Mouse (Mus musculus): ENCODE results near the gene Ppard. TPM values are rescaled to one million over a fixed set of nuclear protein-coding genes. Genes with fewer than 3 reads are reported as not detected.
"Not testable (repeated sequence)": the region's sequence is repeated elsewhere in the genome, so short reads cannot be mapped to it uniquely, and the experiment has no call there.

Gene Ppard
- polyA plus RNA-seq, 1 experiment from 2014 or later, result 1.1 TPM

DNA sequence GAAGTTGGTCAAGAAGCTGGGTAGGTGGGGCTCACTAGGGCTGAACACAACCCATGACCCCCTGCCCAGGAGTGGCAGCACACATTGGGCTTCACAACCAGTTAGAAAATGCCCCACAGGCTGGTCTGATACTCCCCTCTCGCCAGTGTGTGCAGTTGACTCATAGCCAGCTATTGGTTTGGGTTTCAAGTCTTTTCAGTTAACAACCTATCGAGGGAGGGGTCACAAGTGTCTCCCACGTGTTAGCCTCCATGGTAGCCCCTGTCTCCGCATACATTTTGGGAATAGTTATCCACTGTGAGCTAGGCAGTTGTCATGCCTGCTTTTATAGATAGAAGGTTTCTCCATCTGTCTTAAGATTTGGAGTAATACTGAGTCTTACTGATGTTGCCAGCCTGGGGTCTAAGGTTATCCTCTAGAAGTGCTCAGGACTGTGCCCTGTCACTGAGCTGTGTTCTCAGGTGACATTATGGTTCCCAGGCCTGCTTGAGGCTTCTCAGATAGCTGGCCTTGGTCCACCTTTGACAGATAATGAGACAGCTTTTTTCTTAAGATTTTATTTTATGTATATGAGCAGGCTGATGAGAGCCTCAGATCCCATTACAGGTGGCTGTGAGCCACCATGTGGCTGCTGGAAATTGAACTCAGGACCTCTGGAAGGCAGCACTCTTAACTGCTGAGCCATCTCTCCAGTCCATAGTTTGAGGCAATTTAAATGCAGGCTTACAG, 97.2 kb downstream of the Ppard start:
- WGBS, result 10% methylated on average over 4 of the region's 4 CpGs
- ATAC-seq, result no peak

DNA sequence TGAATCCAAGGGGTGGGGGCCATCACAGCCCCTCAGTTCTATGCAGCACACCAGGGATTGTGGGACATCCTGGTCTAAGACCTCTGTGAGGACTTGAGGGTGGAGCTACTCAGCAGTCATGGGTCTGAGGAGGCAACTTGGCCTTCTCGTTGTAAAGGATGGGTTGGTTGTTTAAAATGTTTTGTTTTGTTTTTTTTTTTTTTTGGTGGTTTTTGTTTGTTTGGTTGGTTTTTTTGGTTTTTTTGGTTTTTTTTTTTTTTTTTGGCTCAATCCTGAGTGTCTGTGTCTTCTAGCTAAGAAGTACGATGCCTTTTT, 97.7 kb downstream of the Ppard start:
- no peak overlapping the region for H3K27ac ChIP-seq (ENCODE audit: low read depth, low read length)

More for the DNA sequence above, 97.2 kb downstream of the Ppard start:
- Histone ChIP-seq H3K9me3 (ENCODE audit: control insufficient read depth, low read length) (no peaks in the 10 kb centered on the region), H3K9ac (ENCODE audit: low read depth, low read length) (peak overlapping the region; percentile 95), H3K4me1 (ENCODE audit: control insufficient read depth, insufficient read depth, low read depth, low read length) (peaks cover 16% of the 10 kb centered on the region), H3K4me2 (ENCODE audit: low read length) (peak overlapping the region; percentile 89), H3K36me3 (ENCODE audit: control insufficient read depth, insufficient read depth, low read length) (peaks cover 9% of the 10 kb centered on the region), H3K27ac (ENCODE audit: low read depth, low read length) (no peak overlapping the region), H3K4me3 (ENCODE audit: low read length) (peak overlapping the region; percentile 68), H3K27me3 (replicated peaks; ENCODE audit: control insufficient read depth, insufficient read depth, low read length) (no peaks in the 10 kb centered on the region)

DNA sequence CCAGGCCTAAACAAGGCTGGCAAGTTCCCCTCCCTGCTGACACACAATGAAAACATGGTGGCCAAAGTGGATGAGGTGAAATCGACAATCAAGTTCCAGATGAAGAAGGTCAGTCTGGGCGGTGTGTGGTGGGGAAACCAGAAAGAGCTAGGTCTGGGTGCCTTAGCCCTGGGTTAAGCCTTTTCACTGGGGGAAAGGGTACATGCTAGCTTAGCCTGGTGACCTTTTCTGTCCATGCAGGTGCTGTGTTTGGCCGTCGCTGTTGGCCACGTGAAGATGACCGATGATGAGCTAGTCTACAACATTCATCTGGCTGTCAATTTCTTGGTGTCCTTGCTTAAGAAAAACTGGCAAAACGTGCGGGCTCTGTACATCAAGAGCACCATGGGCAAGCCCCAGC, 98.1 kb downstream of the Ppard start:
- H3K4me1 ChIP-seq (ENCODE audit: control insufficient read depth, insufficient read depth, low read depth, low read length), result peaks cover 16% of the 10 kb centered on the region
- ATAC-seq; H3K9ac ChIP-seq (ENCODE audit: low read depth, low read length); H3K27ac ChIP-seq (ENCODE audit: low read depth, low read length); H3K27me3 ChIP-seq (replicated peaks; ENCODE audit: control insufficient read depth, insufficient read depth, low read length); H3K9me3 ChIP-seq (ENCODE audit: control insufficient read depth, low read length); H3K4me2 ChIP-seq (ENCODE audit: low read length); H3K36me3 ChIP-seq (ENCODE audit: control insufficient read depth, insufficient read depth, low read length); H3K4me3 ChIP-seq (ENCODE audit: low read length): not testable (repeated sequence)
- WGBS, result 59% methylated on average over 6 of the region's 8 CpGs

More for the DNA sequence above, 97.7 kb downstream of the Ppard start:
- Histone ChIP-seq H3K36me3 (ENCODE audit: control insufficient read depth, insufficient read depth, low read length) (peaks cover 9% of the 10 kb centered on the region), H3K4me3 (ENCODE audit: low read length) (peak overlapping the region; percentile 68), H3K4me2 (ENCODE audit: low read length) (peak overlapping the region; percentile 89), H3K4me1 (ENCODE audit: control insufficient read depth, insufficient read depth, low read depth, low read length) (peaks cover 16% of the 10 kb centered on the region), H3K9ac (ENCODE audit: low read depth, low read length) (peak overlapping the region; percentile 95), H3K27me3 (replicated peaks; ENCODE audit: control insufficient read depth, insufficient read depth, low read length) (no peaks in the 10 kb centered on the region), H3K9me3 (ENCODE audit: control insufficient read depth, low read length) (no peaks in the 10 kb centered on the region)
- WGBS, result 59% methylated on average over 2 of the region's 2 CpGs
- ATAC-seq, result no peak

- Histone ChIP-seq H3K36me3 (ENCODE audit: control insufficient read depth, insufficient read depth, low read length) (peaks cover 9% of the 10 kb centered on the region), H3K4me1 (ENCODE audit: control insufficient read depth, insufficient read depth, low read depth, low read length) (peaks cover 16% of the 10 kb centered on the region), H3K4me3 (ENCODE audit: low read length) (no peak overlapping the region), H3K9ac (ENCODE audit: low read depth, low read length) (no peak overlapping the region), H3K9me3 (ENCODE audit: control insufficient read depth, low read length) (no peaks in the 10 kb centered on the region), H3K4me2 (ENCODE audit: low read length) (no peak overlapping the region), H3K27me3 (replicated peaks; ENCODE audit: control insufficient read depth, insufficient read depth, low read length) (no peaks in the 10 kb centered on the region), H3K27ac (ENCODE audit: low read depth, low read length) (no peak overlapping the region)
- WGBS, result 52% methylated on average over 5 of the region's 7 CpGs
- no peak for ATAC-seq
These were observed 99.0 kb downstream of the Ppard start for GRCm38 (mm10) chr17:28331241-28332112.

DNA sequence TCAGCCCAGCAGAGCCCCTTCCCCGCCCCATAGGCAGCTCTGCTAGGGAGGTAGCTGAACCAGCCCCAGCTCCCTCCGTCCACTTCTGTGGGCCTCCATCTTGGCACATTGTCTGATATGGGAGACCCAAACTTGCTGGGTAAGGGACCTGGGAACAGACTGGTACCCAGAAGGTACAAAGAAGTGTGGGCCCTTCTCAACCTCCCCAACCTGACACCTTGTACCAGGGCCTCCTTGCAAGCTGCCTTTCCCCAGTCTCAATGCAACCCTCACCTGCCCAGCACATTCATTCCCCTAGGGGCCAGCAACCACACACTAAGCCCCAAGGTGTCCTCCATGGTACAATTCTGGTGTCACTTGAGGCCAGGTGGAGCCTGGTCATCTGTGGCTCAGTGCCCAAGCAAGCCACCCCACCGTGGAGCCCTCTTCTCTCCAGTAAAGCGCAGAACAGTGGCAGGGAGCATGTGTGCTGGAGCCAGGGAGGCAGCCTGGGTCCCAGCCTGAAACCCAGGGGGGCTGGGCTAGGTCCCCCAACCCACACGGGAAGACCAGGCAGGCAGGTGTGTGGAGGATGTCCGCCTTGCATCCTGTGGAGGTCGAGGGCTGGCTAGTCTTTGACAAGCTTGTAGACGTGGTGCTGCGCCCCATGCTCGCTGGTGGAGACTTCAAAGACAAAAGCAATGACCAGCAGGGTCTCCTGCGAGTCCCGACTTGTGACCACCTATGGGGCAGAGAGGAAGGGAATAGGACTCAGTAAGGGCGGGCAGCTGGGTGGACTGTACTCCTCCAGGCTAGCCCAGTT, 99.8 kb downstream of the Ppard start:
- Histone ChIP-seq H3K9ac (ENCODE audit: low read depth, low read length) (no peak overlapping the region), H3K27me3 (replicated peaks; ENCODE audit: control insufficient read depth, insufficient read depth, low read length) (no peaks in the 10 kb centered on the region)
- 43% methylated on average over 13 of the region's 13 CpGs for WGBS

DNA sequence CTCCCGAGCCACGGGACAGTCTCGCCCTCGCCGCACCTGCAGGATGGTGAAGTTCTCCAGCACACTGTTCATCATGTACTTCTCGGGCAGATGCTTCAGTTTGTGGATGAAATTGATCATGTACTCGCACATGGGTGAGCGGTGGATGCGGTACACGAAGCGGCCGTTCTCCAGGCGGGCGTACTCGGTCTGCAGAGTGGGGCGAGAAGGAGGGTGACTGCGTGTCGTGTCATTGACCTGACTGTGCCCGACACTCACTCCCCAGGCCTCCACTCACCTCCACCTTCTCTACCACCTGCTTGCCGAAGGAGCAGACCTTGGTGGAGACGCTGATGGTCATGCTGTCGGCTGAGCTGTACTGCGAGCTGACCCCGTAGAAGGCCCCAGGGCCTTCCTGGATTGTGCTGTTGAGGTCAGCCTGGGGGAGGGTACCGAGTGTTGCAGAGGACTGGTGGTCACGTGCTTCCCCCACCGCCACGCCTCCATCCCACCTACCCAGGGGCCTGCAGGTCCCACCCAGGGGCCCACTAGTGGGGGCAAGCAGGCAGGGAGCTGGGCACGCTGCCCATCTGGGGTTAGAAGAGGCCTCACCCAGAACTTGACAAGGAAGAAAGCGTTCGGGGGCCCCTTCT, 100.5 kb downstream of the Ppard start:
- no peaks in the 10 kb centered on the region for H3K9me3 ChIP-seq (ENCODE audit: control insufficient read depth, low read length)
- H3K4me1 ChIP-seq (ENCODE audit: control insufficient read depth, insufficient read depth, low read depth, low read length), result peaks cover 10% of the 10 kb centered on the region
- no peak overlapping the region; the same call in 1 of the 2 replicates for H3K4me2 ChIP-seq (ENCODE audit: low read length)
- 64% methylated on average over 30 of the region's 31 CpGs for WGBS
- no peak overlapping the region for H3K4me3 ChIP-seq (ENCODE audit: low read length)
- no peak overlapping the region for H3K27ac ChIP-seq (ENCODE audit: low read depth, low read length)
- H3K27me3 ChIP-seq (replicated peaks; ENCODE audit: control insufficient read depth, insufficient read depth, low read length), result no peaks in the 10 kb centered on the region
- no peak for ATAC-seq
- no peak overlapping the region for H3K9ac ChIP-seq (ENCODE audit: low read depth, low read length)
- H3K36me3 ChIP-seq (ENCODE audit: control insufficient read depth, insufficient read depth, low read length), result peaks cover 9% of the 10 kb centered on the region

More for the DNA sequence above, 99.8 kb downstream of the Ppard start:
- Histone ChIP-seq H3K4me2 (ENCODE audit: low read length) (no peak overlapping the region), H3K4me3 (ENCODE audit: low read length) (no peak overlapping the region), H3K9me3 (ENCODE audit: control insufficient read depth, low read length) (no peaks in the 10 kb centered on the region), H3K4me1 (ENCODE audit: control insufficient read depth, insufficient read depth, low read depth, low read length) (peaks cover 16% of the 10 kb centered on the region), H3K36me3 (ENCODE audit: control insufficient read depth, insufficient read depth, low read length) (peaks cover 9% of the 10 kb centered on the region), H3K27ac (ENCODE audit: low read depth, low read length) (no peak overlapping the region)
- no peak for ATAC-seq

DNA sequence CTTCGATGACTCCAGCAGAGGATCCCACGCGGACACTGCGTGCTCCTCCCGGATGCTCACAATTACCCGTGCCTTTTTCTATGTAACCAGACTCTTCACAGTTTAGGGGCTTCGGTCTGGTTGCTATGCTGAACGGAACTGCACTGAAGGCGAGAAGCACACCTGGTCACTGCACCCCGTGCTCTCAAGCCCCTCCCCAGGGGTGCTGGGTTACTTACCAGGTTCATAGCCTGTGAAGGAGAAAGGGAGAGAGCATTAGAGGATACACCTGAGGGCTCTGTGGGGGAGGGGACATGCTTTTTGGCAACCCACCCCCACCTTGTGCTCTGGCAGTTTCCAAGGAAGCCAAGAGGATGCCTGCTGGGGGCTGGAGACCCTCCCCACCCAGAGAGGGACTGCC, 102.8 kb downstream of the Ppard start:
- H3K9me3 ChIP-seq (ENCODE audit: control insufficient read depth, low read length), result no peaks in the 10 kb centered on the region
- no peak for ATAC-seq
- 74% methylated on average over 10 of the region's 10 CpGs for WGBS

GRCm38 (mm10) chr17:28337547-28337946, 105.0 kb downstream of the Ppard start:
- Histone ChIP-seq H3K4me3 (ENCODE audit: low read length) (no peak overlapping the region), H3K27ac (ENCODE audit: low read depth, low read length) (no peak overlapping the region), H3K4me2 (ENCODE audit: low read length) (no peak overlapping the region), H3K9me3 (ENCODE audit: control insufficient read depth, low read length) (no peaks in the 10 kb centered on the region), H3K4me1 (ENCODE audit: control insufficient read depth, insufficient read depth, low read depth, low read length) (peaks cover 9% of the 10 kb centered on the region), H3K9ac (ENCODE audit: low read depth, low read length) (no peak overlapping the region), H3K36me3 (ENCODE audit: control insufficient read depth, insufficient read depth, low read length) (no peaks in the 10 kb centered on the region), H3K27me3 (replicated peaks; ENCODE audit: control insufficient read depth, insufficient read depth, low read length) (no peaks in the 10 kb centered on the region)
- no peak for ATAC-seq
- WGBS, result 89% methylated on average over 7 of the region's 7 CpGs

More for the DNA sequence above, 102.8 kb downstream of the Ppard start:
- no peak overlapping the region for H3K27ac ChIP-seq (ENCODE audit: low read depth, low read length)
- H3K4me3 ChIP-seq (ENCODE audit: low read length), result no peak overlapping the region
- no peaks in the 10 kb centered on the region for H3K27me3 ChIP-seq (replicated peaks; ENCODE audit: control insufficient read depth, insufficient read depth, low read length)
- peaks cover 9% of the 10 kb centered on the region for H3K36me3 ChIP-seq (ENCODE audit: control insufficient read depth, insufficient read depth, low read length)
- H3K4me2 ChIP-seq (ENCODE audit: low read length), result no peak overlapping the region
- H3K4me1 ChIP-seq (ENCODE audit: control insufficient read depth, insufficient read depth, low read depth, low read length), result no peaks in the 10 kb centered on the region
- H3K9ac ChIP-seq (ENCODE audit: low read depth, low read length), result no peak overlapping the region

Measured in hindbrain, embryonic 16.5 days (tissue).